Mouse (Mus musculus) hematopoietic stem cell, adult 5-6 weeks (primary cell): ENCODE results near the gene Lrrc7. TPM values are rescaled to one million over a fixed set of nuclear protein-coding genes. Genes with fewer than 3 reads are reported as not detected.

Experiments used
- ATAC-seq, 2 experiments: fragments of 125-278 bp in 1 of 2; replicated peaks in 1 of 2; 2 replicates each; pipeline ENCODE4 v1.8.0; 2016 to 2017; ENCODE audit warnings: inconsistent platforms in 2 of 2, mild to moderate bottlenecking in 2 of 2, moderate number of reproducible peaks in 2 of 2, low read depth in 1 of 2, moderate TSS enrichment in 1 of 2; ENCODE audit not compliant: low FRiP score in 2 of 2, poor library complexity in 2 of 2, severe bottlenecking in 2 of 2, insufficient read depth in 1 of 2, low TSS enrichment in 1 of 2
- total RNA-seq: library from RNA; stranded (forward); fragments of 172-1452, 232-1000 nt; gene quantifications from 2 replicates; pipeline ENCODE4 v1.2.3, GENCODE M21; 2017

The Lrrc7 gene
- total RNA-seq, 1 experiment from 2014 or later = not detected

GRCm38 (mm10) chr3:158210657-158211056 is 351.4 kb downstream of the Lrrc7 start:
- ATAC-seq = no peak

DNA sequence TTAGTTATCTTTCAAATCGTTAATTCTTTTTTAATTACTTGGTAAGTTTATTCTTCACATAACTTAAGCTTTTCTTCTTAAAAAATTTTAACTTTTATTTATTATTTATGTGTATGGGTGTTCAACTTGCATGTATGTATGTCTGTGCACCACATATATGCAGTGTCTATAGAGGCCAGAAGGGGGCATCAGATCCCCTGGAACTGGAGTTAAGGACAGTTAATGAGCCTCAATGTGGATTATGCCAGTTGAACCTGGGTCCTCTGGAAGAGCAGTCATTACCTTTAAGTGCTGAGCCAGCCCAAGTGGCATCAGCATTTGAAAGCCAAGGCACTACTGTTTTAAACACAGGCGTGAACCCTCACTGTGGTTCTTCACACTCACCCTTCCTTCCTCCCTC is 352.0 kb downstream of the Lrrc7 start:
- no peak for ATAC-seq

- ATAC-seq = no peak
Observed at GRCm38 (mm10) chr3:158207840-158208239, 354.2 kb downstream of the Lrrc7 start.

DNA sequence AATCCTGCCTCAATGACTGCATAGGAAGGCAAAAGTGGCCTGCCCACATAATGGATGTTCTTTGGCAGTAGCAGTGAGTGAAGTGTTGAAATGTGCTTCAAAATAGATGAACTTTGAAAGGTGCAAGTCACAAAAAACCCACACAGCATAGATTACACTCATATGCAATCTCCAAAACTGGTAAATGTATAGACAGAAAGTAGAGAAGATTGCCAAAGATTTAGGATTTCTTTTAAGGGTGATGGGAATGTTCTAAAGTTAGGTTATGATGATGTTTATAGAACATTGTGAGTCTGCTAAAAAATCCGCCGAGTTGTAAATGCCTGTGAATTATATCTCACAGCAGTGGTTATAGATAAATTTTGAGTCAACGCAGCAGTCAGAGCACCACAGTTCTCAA is 359.2 kb downstream of the Lrrc7 start:
- no peak for ATAC-seq

DNA sequence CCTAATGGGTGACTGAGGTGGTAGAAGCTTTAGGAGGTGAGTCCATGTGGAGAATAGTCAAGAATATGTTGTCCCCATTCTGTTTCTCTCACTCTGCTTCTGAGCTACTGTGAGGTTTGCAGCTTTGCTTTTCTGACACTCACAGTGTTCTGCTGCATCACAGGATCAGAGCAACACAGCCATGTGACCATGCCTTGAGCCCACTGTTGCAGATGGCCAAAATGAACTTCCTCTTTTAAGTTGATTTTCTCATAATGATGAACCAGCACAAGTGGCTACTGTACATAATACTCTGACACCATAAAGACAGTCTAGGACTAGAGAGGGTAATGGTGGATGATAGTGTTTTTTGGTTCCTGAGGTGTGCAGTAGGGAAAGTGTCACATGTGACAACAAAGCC is 366.6 kb downstream of the Lrrc7 start:
- ATAC-seq = peak; percentile 79 to 90

GRCm38 (mm10) chr3:158193229-158193628 is 368.8 kb downstream of the Lrrc7 start:
- no peak for ATAC-seq

DNA sequence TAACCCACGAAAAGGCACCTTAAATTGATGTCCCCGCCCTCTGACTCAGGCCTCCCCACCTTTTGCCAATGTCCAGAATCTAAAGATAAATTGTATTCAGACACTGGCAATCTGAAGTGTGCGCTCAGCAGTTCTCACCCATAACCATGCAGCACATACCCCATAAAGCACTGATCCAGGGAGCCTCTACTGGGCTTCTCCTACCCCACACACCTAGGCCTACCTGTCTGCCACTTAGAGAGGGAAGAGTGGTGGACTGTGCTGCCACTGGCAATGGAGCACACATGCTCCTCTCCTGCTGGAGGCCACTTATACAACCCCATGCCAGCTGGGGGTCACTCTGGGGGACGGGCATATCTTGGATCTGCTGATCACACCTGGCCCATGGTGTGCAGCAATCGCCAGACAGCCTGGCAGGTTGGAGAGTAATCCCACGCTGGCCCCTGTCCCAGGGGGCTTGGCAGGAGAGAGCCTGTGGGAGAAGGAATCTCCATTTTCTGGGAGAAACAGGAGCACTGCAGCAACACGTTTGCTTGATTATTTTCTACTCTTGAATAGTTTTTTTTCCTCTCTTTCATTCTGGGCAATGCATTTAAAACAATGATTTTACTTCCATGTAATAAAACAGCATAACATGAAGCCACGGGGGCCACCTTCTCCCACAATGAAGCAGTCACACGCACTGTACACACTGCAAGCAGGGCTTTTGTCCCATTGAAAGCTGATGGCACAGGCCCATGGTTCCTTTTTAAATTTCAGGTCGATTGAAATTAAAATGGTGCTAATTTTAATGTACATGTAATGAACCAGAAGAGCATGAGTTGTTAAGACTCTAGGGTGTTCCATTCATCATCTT is 386.9 kb downstream of the Lrrc7 start:
- no peak for ATAC-seq

- ATAC-seq = no peak
Observed at GRCm38 (mm10) chr3:158169180-158169579, 392.8 kb downstream of the Lrrc7 start.

GRCm38 (mm10) chr3:158168454-158168853 is 393.6 kb downstream of the Lrrc7 start:
- ATAC-seq = no peak

DNA sequence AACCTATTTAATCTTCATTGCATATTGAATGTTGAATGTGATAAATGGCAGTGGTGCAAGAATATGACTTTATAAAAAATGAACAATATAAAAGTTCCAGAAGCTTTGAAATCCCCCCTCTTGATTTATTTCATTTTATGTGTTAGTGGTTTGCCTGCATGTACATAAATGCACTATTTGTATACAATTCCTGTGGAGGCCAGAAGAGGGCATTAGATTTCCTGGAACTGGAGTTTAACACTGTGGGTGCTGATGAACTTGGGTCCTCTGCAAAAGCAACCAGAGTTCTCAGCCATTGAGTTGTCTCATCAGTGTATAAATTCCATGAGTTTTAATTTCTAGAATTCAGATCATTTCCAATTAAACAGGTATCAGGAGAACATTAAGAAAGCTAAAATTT is 397.0 kb downstream of the Lrrc7 start:
- ATAC-seq = no peak

DNA sequence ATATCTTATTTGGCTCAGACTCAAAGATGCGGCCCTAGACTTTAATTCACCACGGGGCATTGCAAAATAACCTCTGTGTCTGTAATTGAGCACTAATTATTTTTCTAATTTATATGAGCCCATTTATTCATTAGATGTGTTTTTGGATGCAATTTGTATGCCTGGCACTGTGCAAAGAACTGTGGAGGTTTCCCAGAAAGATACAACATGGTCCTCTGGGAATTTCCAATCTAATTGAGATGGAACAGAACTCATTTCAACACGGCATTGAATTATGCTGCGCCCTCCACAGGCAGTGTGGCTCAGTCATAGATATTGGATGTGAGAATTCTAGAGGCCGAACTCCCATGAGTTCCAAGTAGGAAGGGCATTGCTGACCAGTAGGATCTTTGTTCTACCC is 397.6 kb downstream of the Lrrc7 start:
- no peak for ATAC-seq

DNA sequence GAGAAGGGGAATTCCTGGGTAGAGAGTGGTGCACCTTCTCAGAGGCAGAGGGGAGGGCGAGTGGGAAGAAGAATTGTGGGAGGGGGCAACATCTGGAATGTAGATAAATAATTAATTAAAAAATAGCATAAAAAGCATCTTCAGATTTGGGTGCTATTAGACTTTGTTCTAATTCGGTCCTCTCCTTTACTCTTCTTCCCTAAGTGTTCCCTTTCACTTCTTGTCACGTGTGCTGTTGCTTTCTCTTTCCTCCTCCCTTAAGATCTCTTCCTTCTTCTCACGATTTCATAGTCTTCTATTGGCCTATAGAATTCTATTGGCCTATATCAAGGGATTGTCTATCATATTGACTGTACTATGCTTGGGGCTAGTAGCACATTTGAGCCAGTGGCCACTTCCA is 398.9 kb downstream of the Lrrc7 start:
- no peak for ATAC-seq

- no peak for ATAC-seq
Observed at GRCm38 (mm10) chr3:158161924-158162490, 400.0 kb downstream of the Lrrc7 start.

DNA sequence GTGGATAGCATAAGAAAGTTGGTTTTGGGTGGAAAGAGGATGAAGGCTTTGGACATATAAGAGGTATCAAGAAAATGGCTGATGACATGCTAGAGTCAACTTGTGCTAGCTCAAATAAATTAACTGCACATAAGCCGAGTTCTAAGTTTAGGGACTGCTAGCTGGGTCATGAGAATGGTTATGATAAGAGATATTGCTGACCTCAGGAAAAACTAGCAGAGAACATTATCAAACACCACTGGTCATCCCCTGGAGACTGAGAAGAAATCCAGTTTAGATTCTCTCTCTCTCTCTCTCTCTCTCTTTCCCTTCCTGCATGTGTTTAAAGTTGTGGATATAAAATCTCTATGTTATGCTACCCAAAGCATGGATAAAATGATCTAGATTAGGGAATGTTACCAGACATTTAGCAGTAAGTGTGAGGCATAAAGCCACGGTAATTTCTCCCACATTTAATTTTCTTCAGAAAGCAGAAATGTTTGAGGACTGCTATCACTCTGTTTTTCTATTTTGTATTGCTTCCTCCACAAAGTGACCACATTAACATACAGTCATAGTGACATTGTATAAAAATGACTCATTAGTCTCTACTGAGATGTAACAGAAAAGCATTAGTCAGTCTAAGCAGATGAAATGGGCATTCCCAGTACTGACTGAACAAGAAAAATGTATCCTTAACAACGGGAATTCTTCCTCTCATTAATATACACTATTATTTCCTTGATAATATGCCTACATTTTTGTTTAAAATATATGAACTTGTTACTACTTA is 406.3 kb downstream of the Lrrc7 start:
- no peak for ATAC-seq

DNA sequence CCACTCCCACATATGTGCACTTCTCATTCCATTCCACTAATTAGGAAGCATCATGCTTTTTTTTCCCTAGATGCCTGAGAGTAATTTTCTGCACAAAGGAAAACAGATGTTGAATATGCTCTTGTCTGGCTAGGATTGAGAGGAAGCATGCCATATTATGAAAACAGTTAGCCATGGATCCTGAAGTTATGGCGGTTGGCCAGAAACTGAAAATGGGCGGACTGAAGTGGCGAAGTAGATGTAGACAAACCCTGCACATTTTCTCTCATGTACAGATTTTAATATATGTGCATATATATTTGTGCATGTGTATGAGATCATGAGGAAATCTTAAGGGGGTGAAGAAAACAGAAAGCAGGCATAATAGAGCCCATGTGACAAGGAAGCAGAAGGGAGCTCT is 407.9 kb downstream of the Lrrc7 start:
- ATAC-seq = no peak

DNA sequence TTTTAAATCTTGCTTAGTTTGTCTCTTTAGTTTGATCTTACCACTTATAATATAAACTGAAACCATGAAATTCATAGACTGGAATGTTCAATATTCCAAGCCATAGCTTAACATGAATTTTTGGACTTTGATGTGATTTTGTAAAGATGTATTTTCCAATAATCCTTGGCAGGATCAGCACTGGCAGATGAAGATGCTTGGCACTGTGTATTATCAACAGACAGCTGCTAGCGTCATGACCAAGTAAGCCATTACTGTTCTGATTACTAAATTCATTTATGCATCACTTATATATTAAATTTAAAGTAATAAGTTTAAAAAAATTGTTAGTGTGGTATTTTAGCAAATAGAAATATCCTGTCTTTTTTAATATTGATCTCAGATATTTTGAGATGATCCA is 413.0 kb downstream of the Lrrc7 start:
- ATAC-seq = no peak

DNA sequence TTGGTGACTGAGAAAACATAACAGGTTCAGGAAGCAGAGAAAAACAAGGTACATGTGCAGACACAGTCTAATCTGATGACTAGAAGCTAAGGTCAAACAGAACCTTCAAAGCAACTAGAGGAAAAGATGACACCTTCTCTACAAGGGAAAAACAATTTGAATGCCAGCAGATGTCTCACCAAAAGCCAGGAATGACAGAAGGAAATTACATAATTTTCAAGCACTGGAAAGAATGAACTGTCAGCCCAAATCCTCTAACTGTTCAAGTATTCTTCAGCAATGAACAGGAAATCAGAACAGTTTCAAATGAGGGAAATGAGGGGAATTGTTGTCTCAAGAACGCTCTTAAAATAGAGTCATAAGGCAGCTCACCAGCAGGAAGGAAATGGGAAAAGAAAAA is 421.4 kb downstream of the Lrrc7 start:
- no peak for ATAC-seq

DNA sequence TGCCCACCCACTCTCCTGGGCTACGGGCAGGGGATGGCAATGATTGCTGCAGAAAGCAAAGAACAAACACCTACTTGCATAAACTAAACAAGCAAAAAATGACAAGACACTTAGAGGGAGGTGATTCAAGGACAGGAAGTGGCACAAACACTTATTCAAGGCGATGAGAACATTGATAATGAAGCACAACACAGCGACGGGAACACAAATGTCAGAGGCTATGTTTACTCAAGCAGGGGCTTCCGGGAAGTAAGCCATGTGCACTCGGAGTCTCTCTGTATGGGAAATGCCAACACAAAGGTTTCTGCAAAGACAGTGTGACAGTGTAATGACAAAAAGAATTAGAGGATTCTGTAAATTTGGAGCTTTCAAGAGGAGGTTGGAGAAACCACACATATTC is 424.2 kb downstream of the Lrrc7 start:
- no peak for ATAC-seq
